Mouse (Mus musculus) limb, embryonic 12.5 days (tissue): ENCODE measurements at regions not wholly inside any gene's neighbourhood (a gene's known extent, or its start where the extent isn't known, plus 50 kb on each side); places are given as distances from the start of the nearest gene placed in this dataset.

Source experiments
- ATAC-seq: fragments of 200-750 bp; cut with Nextera tagmentation; 2 replicates; pipeline ENCODE4 v1.8.0; 2017; ENCODE audit warnings: low read depth, moderate TSS enrichment; ENCODE audit not compliant: insufficient number of reproducible peaks, insufficient read depth, low FRiP score, low TSS enrichment
- H3K27ac ChIP-seq: fragments of 300-500 bp; sonication (generic); 2 replicates; pipeline ENCODE4 v1.5.1; 2016; ENCODE audit warnings: mild to moderate bottlenecking, moderate library complexity
- H3K27me3 ChIP-seq: fragments of 300-500 bp; sonication (generic); 2 replicates; pipeline ENCODE4 v1.6.1; 2016; ENCODE audit warnings: mild to moderate bottlenecking, moderate library complexity
- H3K36me3 ChIP-seq: fragments of 300-500 bp; sonication (generic); 2 replicates; pipeline ENCODE4 v1.6.1; 2016; ENCODE audit warnings: mild to moderate bottlenecking, moderate library complexity
- H3K4me1 ChIP-seq: fragments of 300-500 bp; sonication (generic); replicated peaks from 2 replicates; pipeline ENCODE4 v1.6.1; 2016
- H3K4me2 ChIP-seq: fragments of 300-500 bp; sonication (generic); 2 replicates; pipeline ENCODE4 v1.6.1; 2016; ENCODE audit warnings: mild to moderate bottlenecking, moderate library complexity
- H3K4me3 ChIP-seq: fragments of 300-500 bp; sonication (generic); replicated peaks from 2 replicates; pipeline ENCODE4 v1.5.1; 2016; ENCODE audit warnings: mild to moderate bottlenecking
- H3K9ac ChIP-seq: fragments of 300-500 bp; sonication (generic); replicated peaks from 2 replicates; pipeline ENCODE4 v1.6.1; 2016; ENCODE audit warnings: mild to moderate bottlenecking, moderate library complexity
- H3K9me3 ChIP-seq: fragments of 300-500 bp; sonication (generic); 2 replicates; pipeline ENCODE4 v1.6.1; 2016; ENCODE audit warnings: mild to moderate bottlenecking, moderate library complexity
- WGBS: fragments of 180-500 bp; shearing (Covaris S2); methylation state at CpG from one replicate; pipeline ENCODE4 v1.1.7; 2016; 5-methylcytosine and 5-hydroxymethylcytosine counted together

GRCm38 (mm10) chr13:53753049-53753448 lies 280.2 kb upstream of the Msx2 start:
- no peak overlapping the region for H3K4me2 ChIP-seq
- WGBS, result 54% methylated on average over 6 of the region's 6 CpGs
- H3K4me3 ChIP-seq, result no peak overlapping the region
- H3K4me1 ChIP-seq, result peaks cover 18% of the 10 kb centered on the region
- H3K36me3 ChIP-seq, result no peaks in the 10 kb centered on the region
- no peak overlapping the region for H3K27ac ChIP-seq
- ATAC-seq, result no peak
- H3K9me3 ChIP-seq, result no peaks in the 10 kb centered on the region
- H3K27me3 ChIP-seq, result peaks cover 42% of the 10 kb centered on the region
- H3K9ac ChIP-seq, result no peak overlapping the region

GRCm38 (mm10) chr13:53740981-53741380 lies 268.1 kb upstream of the Msx2 start:
- Histone ChIP-seq H3K9me3 (no peaks in the 10 kb centered on the region), H3K9ac (no peak overlapping the region), H3K4me3 (no peak overlapping the region), H3K27me3 (no peaks in the 10 kb centered on the region), H3K27ac (no peak overlapping the region), H3K36me3 (no peaks in the 10 kb centered on the region), H3K4me1 (no peaks in the 10 kb centered on the region), H3K4me2 (no peak overlapping the region)
- 81% methylated on average over 6 of the region's 6 CpGs for WGBS
- no peak for ATAC-seq

GRCm38 (mm10) chr13:53739127-53739526 lies 266.3 kb upstream of the Msx2 start:
- Histone ChIP-seq H3K9ac (no peak overlapping the region), H3K9me3 (no peaks in the 10 kb centered on the region), H3K36me3 (no peaks in the 10 kb centered on the region), H3K27me3 (no peaks in the 10 kb centered on the region), H3K4me3 (no peak overlapping the region), H3K27ac (no peak overlapping the region), H3K4me2 (no peak overlapping the region), H3K4me1 (no peaks in the 10 kb centered on the region)
- no peak for ATAC-seq
- 88% methylated on average over 3 of the region's 3 CpGs for WGBS

GRCm38 (mm10) chr13:53734944-53735343 lies 262.1 kb upstream of the Msx2 start:
- Histone ChIP-seq H3K36me3 (no peaks in the 10 kb centered on the region), H3K27me3 (no peaks in the 10 kb centered on the region), H3K27ac (no peak overlapping the region), H3K4me2 (no peak overlapping the region), H3K9me3 (no peaks in the 10 kb centered on the region), H3K4me3 (no peak overlapping the region), H3K4me1 (no peaks in the 10 kb centered on the region), H3K9ac (no peak overlapping the region)
- ATAC-seq, result no peak
- WGBS, result 61% methylated on average over 4 of the region's 4 CpGs

- Histone ChIP-seq H3K9ac (no peak overlapping the region), H3K36me3 (no peaks in the 10 kb centered on the region), H3K4me1 (no peaks in the 10 kb centered on the region), H3K4me3 (no peak overlapping the region), H3K27me3 (no peaks in the 10 kb centered on the region), H3K27ac (no peak overlapping the region), H3K4me2 (no peak overlapping the region), H3K9me3 (0 out of 2 replicates have a peak, but pooled peaks cover 2% of the 10 kb centered on the region)
- ATAC-seq, result no peak
- WGBS, result 84% methylated on average over 10 of the region's 10 CpGs
Observed at GRCm38 (mm10) chr13:53730259-53730902, 257.5 kb upstream of the Msx2 start.

- H3K36me3 ChIP-seq, result no peaks in the 10 kb centered on the region
- no peak overlapping the region for H3K4me2 ChIP-seq
- 0 out of 2 replicates have a peak, but pooled peaks cover 2% of the 10 kb centered on the region for H3K9me3 ChIP-seq
- H3K9ac ChIP-seq, result no peak overlapping the region
- no peaks in the 10 kb centered on the region for H3K4me1 ChIP-seq
- ATAC-seq, result no peak
- H3K27ac ChIP-seq, result no peak overlapping the region
- no peaks in the 10 kb centered on the region for H3K27me3 ChIP-seq
- H3K4me3 ChIP-seq, result no peak overlapping the region
- WGBS, result 90% methylated on average over 7 of the region's 7 CpGs
Observed at GRCm38 (mm10) chr13:53729848-53730247, 257.0 kb upstream of the Msx2 start.

GRCm38 (mm10) chr13:53726031-53726430 lies 253.2 kb upstream of the Msx2 start:
- 86% methylated on average over 4 of the region's 4 CpGs for WGBS
- H3K36me3 ChIP-seq, result no peaks in the 10 kb centered on the region
- 0 out of 2 replicates have a peak, but pooled peaks cover 2% of the 10 kb centered on the region for H3K9me3 ChIP-seq
- H3K27me3 ChIP-seq, result no peaks in the 10 kb centered on the region
- H3K9ac ChIP-seq, result no peak overlapping the region
- H3K4me3 ChIP-seq, result no peak overlapping the region
- H3K27ac ChIP-seq, result no peak overlapping the region
- no peak overlapping the region for H3K4me2 ChIP-seq
- 0 out of 2 replicates have a peak, but pooled peaks cover 6% of the 10 kb centered on the region for H3K4me1 ChIP-seq
- ATAC-seq, result no peak

GRCm38 (mm10) chr13:53722881-53723280 lies 250.0 kb upstream of the Msx2 start:
- Histone ChIP-seq H3K9me3 (0 out of 2 replicates have a peak, but pooled peaks cover 2% of the 10 kb centered on the region), H3K4me2 (no peak overlapping the region), H3K9ac (no peak overlapping the region), H3K27ac (no peak overlapping the region), H3K36me3 (no peaks in the 10 kb centered on the region), H3K4me1 (peaks cover 13% of the 10 kb centered on the region; the same call in 1 of the 2 replicates), H3K27me3 (peaks cover 2% of the 10 kb centered on the region; the same call in 1 of the 2 replicates), H3K4me3 (no peak overlapping the region)
- ATAC-seq, result no peak
- 76% methylated on average over 6 of the region's 6 CpGs for WGBS

GRCm38 (mm10) chr13:53721038-53721463 lies 248.2 kb upstream of the Msx2 start:
- H3K9me3 ChIP-seq, result 0 out of 2 replicates have a peak, but pooled peaks cover 2% of the 10 kb centered on the region
- H3K36me3 ChIP-seq, result no peaks in the 10 kb centered on the region
- H3K4me3 ChIP-seq, result no peak overlapping the region
- no peak overlapping the region for H3K9ac ChIP-seq
- H3K4me1 ChIP-seq, result peaks cover 13% of the 10 kb centered on the region; the same call in 1 of the 2 replicates
- 48% methylated on average over 9 of the region's 9 CpGs for WGBS
- no peak overlapping the region for H3K4me2 ChIP-seq
- peaks cover 2% of the 10 kb centered on the region; the same call in 1 of the 2 replicates for H3K27me3 ChIP-seq
- H3K27ac ChIP-seq, result 0 out of 2 replicates have a peak overlapping the region, but pooled peaks have one; percentile 23
- no peak for ATAC-seq

- H3K4me1 ChIP-seq, result peaks cover 15% of the 10 kb centered on the region; the same call in 1 of the 2 replicates
- H3K36me3 ChIP-seq, result no peaks in the 10 kb centered on the region
- WGBS, result 81% methylated on average over 4 of the region's 4 CpGs
- H3K27me3 ChIP-seq, result peaks cover 2% of the 10 kb centered on the region; the same call in 1 of the 2 replicates
- ATAC-seq, result no peak
- no peaks in the 10 kb centered on the region for H3K9me3 ChIP-seq
- no peak overlapping the region for H3K27ac ChIP-seq
- no peak overlapping the region for H3K4me3 ChIP-seq
- no peak overlapping the region for H3K4me2 ChIP-seq
- no peak overlapping the region for H3K9ac ChIP-seq
Observed at GRCm38 (mm10) chr13:53717582-53717981, 244.7 kb upstream of the Msx2 start.

- Histone ChIP-seq H3K4me2 (no peak overlapping the region), H3K4me3 (no peak overlapping the region), H3K9me3 (no peaks in the 10 kb centered on the region), H3K36me3 (no peaks in the 10 kb centered on the region), H3K9ac (no peak overlapping the region), H3K4me1 (peaks cover 17% of the 10 kb centered on the region; the same call in 1 of the 2 replicates), H3K27me3 (peaks cover 2% of the 10 kb centered on the region; the same call in 1 of the 2 replicates), H3K27ac (no peak overlapping the region)
- ATAC-seq, result no peak
- WGBS, result 94% methylated on average over 2 of the region's 2 CpGs
Observed at GRCm38 (mm10) chr13:53717086-53717485, 244.2 kb upstream of the Msx2 start.
